Comparison of ENCODE assay signal across 29 mouse cellular contexts in the genomic region with DNA sequence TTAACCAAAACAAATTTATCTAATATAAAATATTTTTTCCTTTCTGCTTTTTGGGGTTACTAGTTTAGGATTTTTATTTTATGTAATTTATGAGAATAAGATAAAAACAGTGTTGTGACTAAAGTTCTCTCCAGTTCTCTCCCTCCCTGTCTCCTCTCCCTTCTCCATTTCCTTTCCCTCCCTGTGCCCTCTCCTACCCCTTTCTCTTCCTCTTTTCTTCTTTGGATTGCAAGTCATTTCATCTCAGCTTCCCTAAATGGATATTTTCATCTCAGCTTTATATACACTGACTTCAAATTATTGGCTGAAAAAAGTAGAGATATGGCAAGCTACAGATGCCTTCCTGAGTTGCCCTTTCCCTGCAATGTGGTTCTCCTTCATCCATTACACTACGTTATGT. TPM values are rescaled to one million over a fixed set of nuclear protein-coding genes. Genes with fewer than 3 reads are reported as not detected.
DNase-seq lines count a peak whose midpoint lies in the region; ATAC-seq and TF ChIP-seq lines count a peak whose summit lies in the region.
"Had no signal": no experiment of that assay in that cellular context is flagged by ENCODE, and none has a peak within 500 bp of the region (broad histone marks: within the 10 kb centered on the region; RNA-seq: fewer than 3 reads in every experiment).

No protein-coding gene starts in this region.

- no peak for TF ChIP-seq CTCF in kidney, postnatal 0 days (IDR thresholded peaks at IDR 0.05; ENCODE audit: low read depth)

- H3K9me3 ChIP-seq in kidney, postnatal 0 days (replicated peaks; ENCODE audit: low read length): no peaks in the 10 kb centered on the region
- H3K9me3 ChIP-seq: embryonic facial prominence, embryonic 12.5 days; embryonic facial prominence, embryonic 15.5 days; forebrain, embryonic 15.5 days; heart, embryonic 10.5 days; hindbrain, embryonic 12.5 days; hindbrain, embryonic 15.5 days had no signal

- ATAC-seq in kidney, postnatal 0 days (replicated peaks; ENCODE audit: low FRiP score, low read depth): no peak
- ATAC-seq in common myeloid progenitor, adult 5-6 weeks (replicated peaks; ENCODE audit: low read depth, poor library complexity, severe bottlenecking): peak; percentile 58
- peak; percentile 80 for ATAC-seq in megakaryocyte, adult 5-6 weeks (ENCODE audit: poor library complexity, severe bottlenecking)
- ATAC-seq: activated CD4-positive, CD25-positive, alpha-beta regulatory T cell, adult 4 months; forebrain, embryonic 15.5 days had no signal

- no peak overlapping the region for H3K9ac ChIP-seq in kidney, postnatal 0 days (ENCODE audit: low read depth, low read length)
- H3K9ac ChIP-seq: embryonic facial prominence, embryonic 12.5 days; embryonic facial prominence, embryonic 15.5 days; forebrain, embryonic 15.5 days; hindbrain, embryonic 12.5 days; hindbrain, embryonic 15.5 days had no signal

- 96% methylated on average over 1 of the region's 1 CpGs for WGBS in kidney, postnatal 0 days

- H3K4me3 ChIP-seq in kidney, postnatal 0 days (replicated peaks; ENCODE audit: low read depth, low read length): no peak overlapping the region
- H3K4me3 ChIP-seq: embryonic facial prominence, embryonic 12.5 days; embryonic facial prominence, embryonic 15.5 days; forebrain, embryonic 15.5 days; gastrocnemius, adult 2 months; heart, adult 2 months; heart, embryonic 10.5 days; hindbrain, embryonic 12.5 days; hindbrain, embryonic 15.5 days had no signal

- H3K27me3 ChIP-seq in kidney, postnatal 0 days (ENCODE audit: insufficient read depth, low read length): no peaks in the 10 kb centered on the region
- H3K27me3 ChIP-seq: embryonic facial prominence, embryonic 12.5 days; embryonic facial prominence, embryonic 15.5 days; forebrain, embryonic 15.5 days; hindbrain, embryonic 12.5 days; hindbrain, embryonic 15.5 days had no signal

- H3K36me3 ChIP-seq in kidney, postnatal 0 days (ENCODE audit: insufficient read depth, low read length): no peaks in the 10 kb centered on the region
- H3K36me3 ChIP-seq: embryonic facial prominence, embryonic 12.5 days; embryonic facial prominence, embryonic 15.5 days; forebrain, embryonic 15.5 days; heart, embryonic 10.5 days; hindbrain, embryonic 12.5 days; hindbrain, embryonic 15.5 days had no signal

- peak; percentile 22 for DNase-seq in kidney, postnatal 0 days (ENCODE audit: low spot score)
- DNase-seq in kidney, adult 8-10 months: no peak
- DNase-seq in thymus, adult 18-20 months: no peak
- no peak for DNase-seq in layer of hippocampus, adult 8-10 months (ENCODE audit: low spot score in 2 of 2)
- no peak for DNase-seq in frontal cortex, postnatal 25 days (ENCODE audit: low spot score in 2 of 2)
- DNase-seq: adrenal gland, adult 8-10 months; adrenal gland, postnatal 25 days; cerebellum, adult 18-20 months; cerebellum, adult 9-10 months; cerebellum, postnatal 14 days; gastrocnemius, adult 2 months; gastrocnemius, postnatal 14 days; heart, adult 2 months had no signal

- no peak overlapping the region for H3K4me2 ChIP-seq in kidney, postnatal 0 days (ENCODE audit: low read length)
- H3K4me2 ChIP-seq: embryonic facial prominence, embryonic 12.5 days; embryonic facial prominence, embryonic 15.5 days; forebrain, embryonic 15.5 days; hindbrain, embryonic 12.5 days; hindbrain, embryonic 15.5 days had no signal

- H3K4me1 ChIP-seq in kidney, postnatal 0 days (replicated peaks; ENCODE audit: insufficient read depth, low read length): no peaks in the 10 kb centered on the region
- H3K4me1 ChIP-seq: embryonic facial prominence, embryonic 12.5 days; embryonic facial prominence, embryonic 15.5 days; forebrain, embryonic 15.5 days; heart, embryonic 10.5 days; hindbrain, embryonic 12.5 days; hindbrain, embryonic 15.5 days had no signal

- no peak overlapping the region for H3K27ac ChIP-seq in kidney, postnatal 0 days
- H3K27ac ChIP-seq: embryonic facial prominence, embryonic 12.5 days; embryonic facial prominence, embryonic 15.5 days; forebrain, embryonic 15.5 days; gastrocnemius, adult 2 months; heart, adult 2 months; heart, embryonic 10.5 days; hindbrain, embryonic 12.5 days; hindbrain, embryonic 15.5 days had no signal

RNA-seq across cellular contexts. Expression of a gene that starts 26.9 kb away (rescaled TPM):
- 0.29 and 0.36 TPM in 2 replicates for polyA plus RNA-seq in kidney, postnatal 0 days (2015; fragmentation: Nextera tagmentation; extraction: Ambion mirVana)
- not detected in 2 replicates for total RNA-seq in common myeloid progenitor, adult 5-6 weeks (2017)
- total RNA-seq in megakaryocyte, adult 5-6 weeks (2015): not detected in 2 replicates
- not detected in 2 replicates for total RNA-seq in megakaryocyte, adult 5-6 weeks (2017)
- total RNA-seq in layer of hippocampus, adult 8-10 months (2022): not detected
- total RNA-seq: adrenal gland, adult 8-10 months; gastrocnemius, adult 2 months; gastrocnemius, postnatal 14 days; gastrocnemius, postnatal 4 days; heart, adult 2 months; heart, postnatal 25 days; hematopoietic stem cell, adult 5-6 weeks; MEL had no signal
- polyA plus RNA-seq: activated CD4-positive, CD25-positive, alpha-beta regulatory T cell, adult 4 months; embryonic facial prominence, embryonic 12.5 days; embryonic facial prominence, embryonic 15.5 days; forebrain, embryonic 11.5 days; forebrain, embryonic 15.5 days; heart, adult 2 months; heart, postnatal 0 days; hindbrain, embryonic 12.5 days; hindbrain, embryonic 15.5 days; intestine, embryonic 14.5 days had no signal
